Mouse (Mus musculus) embryo, embryonic 10.5 days (tissue): ENCODE results near the gene Irak2.
A peak's percentile ranks its signal among the peaks of the same experiment; 100 is the strongest.
"Not testable (repeated sequence)": the region's sequence is repeated elsewhere in the genome, so short reads cannot be mapped to it uniquely, and the experiment has no call there.

Source experiments
- DNase-seq: peaks from one replicate; pipeline ENCODE4 v3.0.0-alpha.2; 2015; ENCODE audit warnings: low spot score

Gene Irak2

GRCm38 (mm10) chr6:113667611-113668122, 29.4 kb downstream of the Irak2 start:
- DNase-seq: no peak

GRCm38 (mm10) chr6:113668287-113669154, 30.3 kb downstream of the Irak2 start:
- peak; percentile 37 for DNase-seq

GRCm38 (mm10) chr6:113669821-113670220, 31.6 kb downstream of the Irak2 start:
- DNase-seq: no peak

GRCm38 (mm10) chr6:113672029-113672428, 33.8 kb downstream of the Irak2 start:
- not testable (repeated sequence) for DNase-seq

GRCm38 (mm10) chr6:113672989-113673388, 34.7 kb downstream of the Irak2 start:
- no peak for DNase-seq

GRCm38 (mm10) chr6:113675234-113675633, 37.0 kb downstream of the Irak2 start:
- DNase-seq: no peak

GRCm38 (mm10) chr6:113675991-113676390, 37.7 kb downstream of the Irak2 start:
- DNase-seq: no peak

- DNase-seq: no peak
Observed at GRCm38 (mm10) chr6:113677070-113677734, 38.9 kb downstream of the Irak2 start.

GRCm38 (mm10) chr6:113678246-113679012, 40.2 kb downstream of the Irak2 start:
- DNase-seq: no peak

- DNase-seq: no peak
Observed at GRCm38 (mm10) chr6:113679993-113680566, 41.8 kb downstream of the Irak2 start.

- peak; percentile 88 for DNase-seq
Observed at GRCm38 (mm10) chr6:113681271-113681670, 43.0 kb downstream of the Irak2 start.

GRCm38 (mm10) chr6:113683081-113683825, 45.0 kb downstream of the Irak2 start:
- DNase-seq: no peak

GRCm38 (mm10) chr6:113686551-113687125, 48.4 kb downstream of the Irak2 start:
- DNase-seq: no peak

GRCm38 (mm10) chr6:113690008-113690399, 51.7 kb downstream of the Irak2 start:
- DNase-seq: peak; percentile 83

GRCm38 (mm10) chr6:113690400-113691083, 52.3 kb downstream of the Irak2 start:
- peak; percentile 94 for DNase-seq

GRCm38 (mm10) chr6:113691084-113691462, 52.8 kb downstream of the Irak2 start:
- no peak for DNase-seq

GRCm38 (mm10) chr6:113692661-113693133, 54.4 kb downstream of the Irak2 start:
- DNase-seq: no peak

- DNase-seq: no peak
Observed at GRCm38 (mm10) chr6:113693377-113693776, 55.1 kb downstream of the Irak2 start.

GRCm38 (mm10) chr6:113695203-113695602, 56.9 kb downstream of the Irak2 start:
- no peak for DNase-seq

- DNase-seq: peak; percentile 30
Observed at GRCm38 (mm10) chr6:113695766-113696355, 57.6 kb downstream of the Irak2 start.
